Mouse (Mus musculus) heart, postnatal 14 days (tissue): Measurements from ENCODE around the gene Gm867. TPM values are rescaled to one million over a fixed set of nuclear protein-coding genes. Genes with fewer than 3 reads are reported as not detected.
A peak's percentile ranks its signal among the peaks of the same experiment; 100 is the strongest.

Experiments
- DNase-seq, 2 experiments: peaks; one replicate each; pipeline ENCODE4 v3.0.0; 2021 to 2022
- intact Hi-C: fragments of 180-260 bp; cut with DNase I; formaldehyde crosslinking; loops from one replicate; pipeline ENCODE4 v1.15.1; 2025
- long read RNA-seq, 2 experiments: library from polyadenylated mRNA; stranded (forward); transcript quantifications; one replicate each; pipeline ENCODE4 v2.0.0; 2021
- total RNA-seq, 2 experiments: library from RNA; stranded (reverse); gene quantifications; 2 replicates each; pipeline ENCODE4 v1.2.3; 2021

Gm867 gene
- under 1 TPM in 1 of 2 experiments, not detected in 1; 0.24 TPM for total RNA-seq
- long read RNA-seq, experiment 1, partial matches to known transcripts, result 0 of 1 reads
- long read RNA-seq, experiment 1, other reads (novel, unspliced or antisense), result 1 of 1 reads
- long read RNA-seq, experiment 2, partial matches to known transcripts, result 0 of 1 reads
- long read RNA-seq, experiment 2, other reads (novel, unspliced or antisense), result 1 of 1 reads

GRCm38 (mm10) chr10:75940520-75940919 is at the start of gene Gm867:
Gene Gm867, minus strand, starts transcription at chr10:75940672.
- no peak for DNase-seq
- intact Hi-C loops, result no loop called here

- intact Hi-C loops, result loop anchor here (10.0 kb wide), 1 partner anchor 225 kb away; no protein-coding TSS in a partner anchor
- DNase-seq, result no peak
Observed at GRCm38 (mm10) chr10:75979432-75979831, 39.0 kb upstream of the Gm867 start.

- DNase-seq, result no peak
- intact Hi-C loops, result loop anchor here (10.0 kb wide), 1 partner anchor 226 kb away; no protein-coding TSS in a partner anchor
Observed at GRCm38 (mm10) chr10:75978835-75979157, 38.3 kb upstream of the Gm867 start.

GRCm38 (mm10) chr10:75978119-75978834 is 37.8 kb upstream of the Gm867 start:
- no peak for DNase-seq
- intact Hi-C loops, result loop anchor here (10.0 kb wide), 1 partner anchor 227 kb away; no protein-coding TSS in a partner anchor

- no peak for DNase-seq
- intact Hi-C loops, result loop anchor here (10.0 kb wide), 1 partner anchor 230 kb away; no protein-coding TSS in a partner anchor
Observed at GRCm38 (mm10) chr10:75975216-75975615, 34.7 kb upstream of the Gm867 start.

- intact Hi-C loops, result loop anchor here (10.0 kb wide), 1 partner anchor 231 kb away; no protein-coding TSS in a partner anchor
- no peak for DNase-seq
Observed at GRCm38 (mm10) chr10:75973846-75974245, 33.4 kb upstream of the Gm867 start.

- intact Hi-C loops, result loop anchor here (5.0 kb wide), 2 partner anchors 317 to 367 kb away; partner anchors contain the start of gene Ggt5
- DNase-seq, result no peak
Observed at GRCm38 (mm10) chr10:75954381-75954811, 13.9 kb upstream of the Gm867 start, which contains the start of gene Gm5134. Gene Gm5134, plus strand, starts transcription at chr10:75954514.

GRCm38 (mm10) chr10:75951424-75952050 is 11.1 kb upstream of the Gm867 start:
- DNase-seq, result peak in 1 of 2 experiments; percentile 62
- intact Hi-C loops, result loop anchor here (1.0 to 5.0 kb wide), 6 partner anchors 31 to 364 kb away; partner anchors contain the start of genes Ggt5 and Smarcb1

GRCm38 (mm10) chr10:75950791-75951210 is 10.3 kb upstream of the Gm867 start:
- DNase-seq, result peak in 1 of 2 experiments; percentile 24
- intact Hi-C loops, result loop anchor here (1.0 to 5.0 kb wide), 6 partner anchors 30 to 364 kb away; partner anchors contain the start of genes Ggt5 and Smarcb1

GRCm38 (mm10) chr10:75949053-75950045 is 8.9 kb upstream of the Gm867 start:
- no peak for DNase-seq
- intact Hi-C loops, result loop anchor here (2.0 to 5.0 kb wide), 3 partner anchors 29 to 362 kb away; partner anchors contain the start of genes Ggt5 and Smarcb1

- intact Hi-C loops, result no loop called here
- DNase-seq, result no peak
Observed at GRCm38 (mm10) chr10:75948079-75948478, 7.6 kb upstream of the Gm867 start.

- intact Hi-C loops, result no loop called here
Observed at GRCm38 (mm10) chr10:75945896-75946295, 5.4 kb upstream of the Gm867 start.

GRCm38 (mm10) chr10:75945213-75945612 is 4.7 kb upstream of the Gm867 start:
- intact Hi-C loops, result no loop called here
- DNase-seq, result no peak

More at GRCm38 (mm10) chr10:75945896-75946295, 5.4 kb upstream of the Gm867 start:
- no peak for DNase-seq

GRCm38 (mm10) chr10:75944066-75944772 is 3.7 kb upstream of the Gm867 start:
- DNase-seq, result peak in 1 of 2 experiments; percentile 49
- intact Hi-C loops, result no loop called here

GRCm38 (mm10) chr10:75942736-75943477 is 2.4 kb upstream of the Gm867 start, which contains the start of gene Vpreb3:
Gene Vpreb3, plus strand, starts transcription at chr10:75943057.
- no peak for DNase-seq
- intact Hi-C loops, result no loop called here

- intact Hi-C loops, result no loop called here
Observed at GRCm38 (mm10) chr10:75941042-75941824, 761 bp upstream of the Gm867 start.

More at GRCm38 (mm10) chr10:75941042-75941824, 761 bp upstream of the Gm867 start:
- no peak for DNase-seq
